Mouse (Mus musculus) midbrain, postnatal 0 days (tissue): ENCODE measurements at regions not wholly inside any gene's neighbourhood (a gene's known extent, or its start where the extent isn't known, plus 50 kb on each side); places are given as distances from the start of the nearest gene placed in this dataset.
A peak's percentile ranks its signal among the peaks of the same experiment; 100 is the strongest.

ENCODE experiments used
- ATAC-seq: fragments of 200-750 bp; cut with Nextera tagmentation; 2 replicates; pipeline ENCODE4 v1.8.0; 2017; ENCODE audit warnings: moderate number of reproducible peaks, mild to moderate bottlenecking, moderate TSS enrichment, moderate library complexity; ENCODE audit not compliant: low FRiP score
- DNase-seq: peaks from one replicate; pipeline ENCODE4 v3.0.0-alpha.2; 2015; ENCODE audit warnings: low spot score
- H3K27ac ChIP-seq: fragments of 300-500 bp; sonication (generic); 2 replicates; pipeline ENCODE4 v1.5.1; 2014; ENCODE audit warnings: low read depth, mild to moderate bottlenecking, low read length, mixed read lengths
- H3K27me3 ChIP-seq: fragments of 300-500 bp; sonication (generic); 2 replicates; pipeline ENCODE4 v1.6.1; 2014; ENCODE audit warnings: low read length, control low read depth, mixed read lengths; ENCODE audit not compliant: insufficient read depth
- H3K36me3 ChIP-seq: fragments of 300-500 bp; sonication (generic); 2 replicates; pipeline ENCODE4 v1.6.1; 2014; ENCODE audit warnings: low read length, control low read depth, mixed read lengths; ENCODE audit not compliant: insufficient read depth
- H3K4me1 ChIP-seq: fragments of 300-500 bp; sonication (generic); 2 replicates; pipeline ENCODE4 v1.6.1; 2014; ENCODE audit warnings: mild to moderate bottlenecking, control low read depth, antibody characterized with exemption, low read length, mixed read lengths; ENCODE audit not compliant: insufficient read depth
- H3K4me2 ChIP-seq: fragments of 300-500 bp; sonication (generic); 2 replicates; pipeline ENCODE4 v1.6.1; 2014; ENCODE audit warnings: low read depth, mild to moderate bottlenecking, low read length, mixed read lengths; ENCODE audit not compliant: poor library complexity, severe bottlenecking
- H3K4me3 ChIP-seq: fragments of 300-500 bp; sonication (generic); 2 replicates; pipeline ENCODE4 v1.5.1; 2014; ENCODE audit warnings: low read depth, mild to moderate bottlenecking, low read length, moderate library complexity
- H3K9ac ChIP-seq: fragments of 300-500 bp; sonication (generic); replicated peaks from 2 replicates; pipeline ENCODE4 v1.6.1; 2014; ENCODE audit warnings: mild to moderate bottlenecking, low read length, moderate library complexity, mixed read lengths; ENCODE audit not compliant: poor library complexity, severe bottlenecking
- H3K9me3 ChIP-seq: fragments of 300-500 bp; sonication (generic); 2 replicates; pipeline ENCODE4 v1.6.1; 2016; ENCODE audit warnings: low read length, control low read depth
- CTCF ChIP-seq: IDR thresholded peaks from 2 replicates; pipeline ENCODE4 v1.5.1; 2016; ENCODE audit warnings: antibody characterized with exemption, mild to moderate bottlenecking
- WGBS: fragments of 180-500 bp; shearing (Covaris S2); extraction: QIAGEN DNeasy Blood & Tissue Kit; methylation state at CpG from one replicate; pipeline ENCODE4 v1.1.7; 2014; 5-methylcytosine and 5-hydroxymethylcytosine counted together

GRCm38 (mm10) chr11:20981588-20981987 lies 109.5 kb upstream of the Peli1 start:
- Histone ChIP-seq H3K4me1 (peaks cover 5% of the 10 kb centered on the region; the same call in 1 of the 2 replicates), H3K4me2 (no peak overlapping the region), H3K27ac (no peak overlapping the region), H3K36me3 (no peaks in the 10 kb centered on the region), H3K9me3 (no peaks in the 10 kb centered on the region), H3K9ac (no peak overlapping the region), H3K4me3 (no peak overlapping the region), H3K27me3 (no peaks in the 10 kb centered on the region)
- ATAC-seq (no peak), DNase-seq (no peak)
- WGBS: 87% methylated on average over 2 of the region's 2 CpGs
- no peak for TF ChIP-seq CTCF

GRCm38 (mm10) chr11:20982010-20982409 lies 109.1 kb upstream of the Peli1 start:
- peaks cover 7% of the 10 kb centered on the region; the same call in 1 of the 2 replicates for H3K4me1 ChIP-seq
- DNase-seq (no peak), ATAC-seq (no peak)
- no peak overlapping the region for H3K27ac ChIP-seq
- H3K36me3 ChIP-seq: no peaks in the 10 kb centered on the region
- 75% methylated on average over 1 of the region's 1 CpGs for WGBS
- H3K4me3 ChIP-seq: no peak overlapping the region
- H3K4me2 ChIP-seq: no peak overlapping the region
- no peaks in the 10 kb centered on the region for H3K9me3 ChIP-seq
- H3K9ac ChIP-seq: no peak overlapping the region
- H3K27me3 ChIP-seq: no peaks in the 10 kb centered on the region
- no peak for TF ChIP-seq CTCF

GRCm38 (mm10) chr11:20982500-20982899 lies 108.6 kb upstream of the Peli1 start:
- 86% methylated on average over 6 of the region's 6 CpGs for WGBS
- Histone ChIP-seq H3K27ac (no peak overlapping the region), H3K4me2 (no peak overlapping the region)

GRCm38 (mm10) chr11:20985069-20985759 lies 105.9 kb upstream of the Peli1 start:
- no peak for ATAC-seq
- 49% methylated on average over 6 of the region's 6 CpGs for WGBS
- no peak overlapping the region for H3K4me3 ChIP-seq
- no peaks in the 10 kb centered on the region for H3K27me3 ChIP-seq
- no peak for DNase-seq
- H3K36me3 ChIP-seq: no peaks in the 10 kb centered on the region
- TF ChIP-seq CTCF: no peak
- H3K4me2 ChIP-seq: no peak overlapping the region
- H3K9ac ChIP-seq: no peak overlapping the region
- H3K9me3 ChIP-seq: no peaks in the 10 kb centered on the region
- peaks cover 15% of the 10 kb centered on the region for H3K4me1 ChIP-seq
- H3K27ac ChIP-seq: no peak overlapping the region; the same call in 1 of the 2 replicates

More at GRCm38 (mm10) chr11:20982500-20982899, 108.6 kb upstream of the Peli1 start:
- no peak overlapping the region for H3K9ac ChIP-seq
- H3K36me3 ChIP-seq: no peaks in the 10 kb centered on the region
- no peak for DNase-seq
- no peaks in the 10 kb centered on the region for H3K27me3 ChIP-seq
- no peak overlapping the region for H3K4me3 ChIP-seq
- H3K9me3 ChIP-seq: no peaks in the 10 kb centered on the region
- peaks cover 10% of the 10 kb centered on the region for H3K4me1 ChIP-seq
- TF ChIP-seq CTCF: no peak
- no peak for ATAC-seq

GRCm38 (mm10) chr11:20985771-20986170 lies 105.3 kb upstream of the Peli1 start:
- H3K27me3 ChIP-seq: no peaks in the 10 kb centered on the region
- H3K4me2 ChIP-seq: no peak overlapping the region
- no peak for ATAC-seq
- WGBS: 40% methylated on average over 4 of the region's 4 CpGs
- no peaks in the 10 kb centered on the region for H3K9me3 ChIP-seq
- no peak overlapping the region for H3K27ac ChIP-seq
- DNase-seq: no peak
- H3K9ac ChIP-seq: no peak overlapping the region
- H3K4me3 ChIP-seq: no peak overlapping the region
- no peaks in the 10 kb centered on the region for H3K36me3 ChIP-seq
- TF ChIP-seq CTCF: no peak
- H3K4me1 ChIP-seq: peaks cover 15% of the 10 kb centered on the region

GRCm38 (mm10) chr11:20987171-20987815 lies 103.8 kb upstream of the Peli1 start:
- no peak for DNase-seq

More at GRCm38 (mm10) chr11:20987171-20987815, 103.8 kb upstream of the Peli1 start:
- H3K36me3 ChIP-seq: no peaks in the 10 kb centered on the region
- no peak overlapping the region for H3K4me3 ChIP-seq
- H3K9ac ChIP-seq: peak overlapping the region; percentile 48; the same call in 1 of the 2 replicates
- H3K9me3 ChIP-seq: no peaks in the 10 kb centered on the region
- WGBS: 29% methylated on average over 5 of the region's 5 CpGs
- peaks cover 15% of the 10 kb centered on the region for H3K4me1 ChIP-seq
- ATAC-seq: peak; percentile 83
- no peaks in the 10 kb centered on the region for H3K27me3 ChIP-seq
- peak overlapping the region; percentile 93 for H3K27ac ChIP-seq
- TF ChIP-seq CTCF: no peak
- H3K4me2 ChIP-seq: no peak overlapping the region; the same call in 1 of the 2 replicates
